Mouse (Mus musculus): Measurements from ENCODE around the gene Rad51c.
A peak's percentile ranks its signal among the peaks of the same experiment; 100 is the strongest.
"Not testable (repeated sequence)": the region's sequence is repeated elsewhere in the genome, so short reads cannot be mapped to it uniquely, and the experiment has no call there.

Gene Rad51c

DNA sequence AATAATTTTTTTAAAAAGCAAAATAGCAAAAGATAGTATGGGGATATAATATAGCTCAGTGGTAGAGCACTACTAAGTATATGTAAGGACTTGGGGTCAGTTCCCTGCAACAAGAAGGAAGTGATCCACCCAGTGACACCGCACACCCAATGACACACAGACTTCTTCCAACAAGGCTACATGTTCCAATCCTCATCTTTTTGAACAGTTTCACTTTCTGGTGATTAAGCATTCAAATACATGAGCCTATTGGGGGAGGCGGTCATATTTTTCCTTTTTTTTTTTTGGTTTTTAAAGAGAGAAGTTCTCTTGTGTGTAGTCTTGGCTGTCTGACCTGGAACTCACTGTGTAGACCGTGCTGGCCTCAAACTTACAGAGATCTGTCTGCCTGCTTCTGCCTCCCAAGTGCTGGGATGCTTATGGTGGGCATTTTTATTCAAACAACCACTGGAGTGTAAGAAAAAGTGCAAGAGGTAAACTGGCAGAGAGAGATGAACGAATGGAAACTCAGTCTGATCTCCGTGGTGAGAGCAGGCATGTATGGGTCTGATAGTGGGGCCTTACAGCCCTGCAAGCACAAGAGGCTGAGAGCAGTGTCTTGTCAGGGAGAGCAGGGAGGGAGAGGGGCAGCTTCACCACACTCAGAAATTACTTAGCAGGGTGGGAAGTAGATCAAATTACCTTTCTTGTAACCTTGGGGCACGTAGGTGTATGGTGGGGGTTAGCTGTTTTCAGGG is 28.3 kb upstream of the Rad51c start:
- no peak for DNase-seq (ENCODE audit: low read depth, low spot score)

DNA sequence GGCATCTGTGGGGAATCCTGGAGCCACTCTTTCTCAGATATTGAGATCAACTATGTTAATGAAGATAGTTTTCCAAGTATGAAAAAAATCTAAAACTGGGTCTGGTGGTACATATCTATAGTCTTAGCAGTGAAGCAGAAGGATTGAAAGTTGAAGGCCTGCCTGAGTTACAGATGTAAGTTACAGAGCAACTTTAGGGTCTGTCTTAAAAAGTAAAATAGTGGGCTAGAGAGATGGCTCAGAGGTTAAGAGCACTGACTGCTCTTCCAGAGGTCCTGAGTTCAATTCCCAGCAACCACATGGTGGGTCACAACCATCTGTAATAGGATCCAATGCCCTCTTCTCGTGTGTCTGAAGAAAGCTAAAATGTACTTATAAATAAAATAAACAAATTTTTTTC is 27.7 kb upstream of the Rad51c start:
- DNase-seq (ENCODE audit: low read depth, low spot score), result no peak

DNA sequence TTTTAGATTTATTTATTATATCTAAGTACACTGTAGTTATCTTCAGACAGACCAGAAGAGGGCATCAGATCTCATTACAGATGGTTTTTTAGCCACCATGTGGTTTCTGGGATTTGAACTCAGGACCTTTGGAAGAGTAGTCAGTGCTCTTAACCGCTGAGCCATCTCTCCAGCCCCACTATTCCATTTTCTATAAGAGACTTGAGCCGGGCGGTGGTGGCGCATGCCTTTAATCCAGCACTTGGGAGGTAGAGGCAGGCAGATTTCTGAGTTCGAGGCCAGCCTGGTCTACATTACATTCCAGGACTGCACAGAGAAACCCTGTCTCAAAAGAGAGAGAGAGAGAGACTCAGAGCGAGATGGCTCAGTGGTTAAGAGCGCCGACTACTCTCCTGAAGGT is 27.1 kb upstream of the Rad51c start:
- not testable (repeated sequence) for DNase-seq (ENCODE audit: low read depth, low spot score)

DNA sequence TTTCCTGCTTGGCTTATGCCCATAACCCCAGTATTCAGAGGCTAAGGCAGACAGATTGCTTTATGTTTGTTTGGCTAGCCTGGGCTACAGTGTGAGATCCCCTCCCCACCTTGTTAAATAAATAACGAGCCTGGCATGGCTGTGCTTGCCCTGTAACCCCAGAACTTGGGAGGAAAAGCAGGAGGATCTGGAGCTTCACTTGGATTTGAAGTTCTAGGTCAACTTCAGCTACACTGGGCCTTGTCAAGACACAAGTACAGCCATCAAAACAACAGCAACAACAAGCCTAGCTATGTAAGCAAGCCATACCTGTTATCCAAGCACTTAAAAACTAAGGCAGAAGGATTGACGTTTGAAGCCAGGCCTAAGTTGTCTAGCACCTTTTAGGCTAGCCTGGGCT is 25.6 kb upstream of the Rad51c start:
- no peak for DNase-seq (ENCODE audit: low read depth, low spot score)

DNA sequence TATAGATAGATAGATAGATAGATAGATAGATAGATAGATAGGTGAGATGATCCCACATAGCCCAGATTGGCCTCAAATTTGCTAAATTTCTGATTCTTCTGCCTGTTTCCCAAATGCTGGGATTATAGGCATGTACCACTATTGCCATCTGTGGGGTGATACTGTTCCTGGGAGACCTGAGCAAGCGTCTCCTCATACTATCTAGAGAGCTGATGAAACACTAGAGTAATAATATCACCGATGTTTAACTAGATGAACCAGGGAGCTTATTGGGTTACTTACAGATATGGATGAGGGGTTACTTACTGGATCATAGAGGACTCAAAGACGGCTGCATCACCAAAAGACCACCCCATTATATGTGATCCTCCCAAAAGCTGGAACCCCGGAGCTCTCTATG is 24.6 kb upstream of the Rad51c start:
- no peak for DNase-seq (ENCODE audit: low read depth, low spot score)

DNA sequence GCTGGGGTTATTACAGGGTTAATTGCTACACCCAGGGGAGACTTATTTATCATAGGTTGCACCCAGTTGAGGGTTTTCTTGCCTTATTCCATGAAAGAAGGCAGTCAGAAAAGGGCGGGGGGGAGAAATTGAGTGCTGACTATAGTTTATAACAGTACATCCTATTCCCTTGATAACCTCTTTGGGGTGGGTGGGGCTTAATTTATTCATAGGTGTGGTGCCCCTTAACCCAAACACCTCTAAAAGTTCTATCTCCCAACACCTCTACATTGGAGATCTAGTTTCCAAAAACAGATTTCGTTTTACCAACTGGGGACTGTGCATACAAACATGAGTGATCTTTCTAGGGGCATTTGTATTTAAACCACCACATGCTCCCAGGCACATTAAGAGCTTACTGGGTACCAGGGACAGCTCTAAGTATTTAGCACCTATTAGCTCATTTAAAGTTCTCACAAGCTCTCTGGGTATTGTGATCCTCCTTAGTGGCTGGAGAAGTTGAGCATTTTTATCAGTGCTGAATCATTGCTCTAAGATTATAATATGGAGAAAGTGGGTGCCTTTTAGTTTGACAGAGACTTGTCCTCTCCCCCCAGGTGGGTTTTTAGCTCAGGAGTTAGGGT is 23.4 kb upstream of the Rad51c start:
- DNase-seq (ENCODE audit: low read depth, low spot score), result no peak

DNA sequence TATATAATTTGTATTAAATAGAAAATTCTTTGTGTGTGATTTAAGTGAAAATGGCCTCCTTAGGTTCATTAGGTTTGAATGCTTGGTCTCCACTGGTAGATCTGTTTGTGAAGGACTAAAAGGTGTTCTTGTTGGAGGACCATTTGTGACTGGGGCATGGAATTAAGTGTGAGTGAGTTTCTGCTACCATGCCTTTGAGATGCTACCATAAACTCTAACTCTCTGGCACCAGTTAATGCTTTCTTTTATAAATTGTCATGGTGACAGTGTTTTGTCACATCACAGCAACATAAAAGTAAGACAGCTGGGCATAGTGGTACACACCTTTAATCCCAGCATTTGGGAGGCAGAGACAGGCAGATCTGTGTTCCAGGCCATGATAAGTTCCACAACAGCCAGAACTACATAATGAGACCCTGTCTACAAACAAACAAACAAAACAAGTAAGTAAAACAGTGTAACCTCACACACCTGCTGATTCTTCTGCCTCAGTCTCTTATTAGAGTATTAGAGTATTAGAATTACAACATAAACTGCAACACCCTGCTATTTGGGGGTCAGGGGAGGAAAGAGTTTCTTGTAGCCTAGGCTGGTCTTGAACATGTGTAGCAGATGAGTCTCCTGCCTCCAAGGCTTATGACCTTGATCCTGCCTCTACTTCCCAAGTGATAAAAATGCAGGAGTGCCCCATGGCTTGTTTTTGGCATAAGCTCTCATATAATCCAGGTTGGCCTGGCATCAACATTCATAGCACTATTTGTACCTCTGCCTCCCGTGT is 22.7 kb upstream of the Rad51c start:
- peak; percentile 25 for DNase-seq (ENCODE audit: low read depth, low spot score)

DNA sequence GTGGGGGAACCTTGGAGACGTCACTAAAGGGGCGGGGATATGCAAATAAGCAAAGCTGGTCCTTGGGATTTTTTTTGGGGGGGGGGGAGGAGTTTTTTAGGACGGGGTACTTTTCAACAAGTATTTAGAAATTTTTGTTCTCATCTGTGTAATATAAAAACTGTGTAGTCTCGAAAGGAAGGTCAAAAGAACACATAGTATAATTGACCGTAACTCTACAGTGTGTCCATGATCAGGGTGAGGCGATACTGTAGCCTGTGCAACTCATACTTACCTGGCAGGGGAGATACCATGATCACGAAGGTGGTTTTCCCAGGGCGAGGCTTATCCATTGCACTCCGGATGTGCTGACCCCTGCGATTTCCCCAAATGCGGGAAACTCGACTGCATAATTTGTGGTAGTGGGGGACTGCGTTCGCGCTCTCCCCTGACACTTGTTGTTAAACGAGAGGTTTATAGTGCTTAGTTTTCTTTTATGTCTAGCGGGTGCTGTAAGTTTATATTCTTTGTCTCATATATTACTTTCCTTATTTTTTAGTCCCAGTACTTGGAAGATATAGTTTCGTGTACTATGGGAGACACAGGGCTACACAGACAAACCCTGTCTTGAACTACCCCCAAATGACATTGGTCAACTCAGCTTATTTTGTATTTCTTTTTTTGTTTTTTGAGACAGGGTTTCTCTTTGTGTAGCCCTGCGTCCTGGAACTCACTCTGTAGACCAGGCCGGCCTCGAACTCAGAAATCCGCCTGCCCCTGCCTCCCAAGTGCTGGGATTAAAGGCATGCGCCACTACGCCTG is 21.9 kb upstream of the Rad51c start:
- peak; percentile 91 for DNase-seq (ENCODE audit: low read depth, low spot score)

DNA sequence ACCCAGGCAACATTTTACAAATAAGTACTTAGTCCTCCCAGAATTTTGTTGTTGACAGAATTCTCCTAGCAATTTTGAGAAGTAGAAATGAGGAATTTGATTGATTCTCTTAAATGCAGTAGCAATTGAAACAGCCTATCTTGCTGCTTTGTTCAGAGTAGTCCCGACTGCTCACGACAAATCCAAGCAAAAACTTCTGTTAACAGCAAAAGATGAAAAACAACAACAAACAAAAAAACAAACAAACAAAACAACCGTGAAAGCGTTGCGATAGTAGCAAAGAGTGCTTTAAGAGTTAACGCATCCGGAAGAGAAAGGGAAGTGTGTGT is 21.3 kb upstream of the Rad51c start:
- DNase-seq (ENCODE audit: low read depth, low spot score), result no peak

DNA sequence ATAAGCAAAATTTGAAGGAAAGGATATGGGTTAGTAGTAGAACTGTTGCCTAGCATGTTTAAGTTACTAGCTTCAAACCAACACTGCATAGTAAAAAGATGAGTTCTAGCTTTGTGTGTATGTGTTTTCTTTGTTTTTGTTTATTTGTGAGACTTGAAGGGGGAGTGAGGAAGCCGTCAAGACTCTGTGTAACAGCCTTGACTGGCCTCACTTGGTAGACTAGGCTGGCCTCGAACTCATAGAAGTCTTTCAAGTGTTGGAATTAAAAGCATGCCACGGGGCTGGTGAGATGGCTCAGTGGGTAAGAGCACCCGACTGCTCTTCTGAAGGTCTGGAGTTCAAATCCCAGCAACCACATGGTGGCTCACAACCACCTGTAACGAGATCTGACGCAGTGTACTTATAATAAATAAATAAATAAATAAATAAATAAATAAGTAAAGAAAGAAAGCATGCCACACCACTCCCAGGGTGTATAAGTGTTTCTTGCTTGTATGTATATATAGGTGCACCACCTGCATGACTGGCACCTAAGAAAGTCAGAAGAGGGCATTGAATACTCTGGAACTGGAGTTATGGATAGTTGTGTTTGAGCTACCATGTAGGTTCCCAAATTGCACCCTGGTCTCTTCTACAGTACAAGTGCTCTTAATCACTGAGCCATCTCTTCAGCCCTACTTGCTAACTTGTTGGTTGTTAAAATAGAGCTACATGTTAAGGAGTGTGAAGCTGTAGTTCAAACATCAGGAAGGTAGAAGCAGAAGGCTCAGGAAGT is 19.0 kb upstream of the Rad51c start:
- DNase-seq (ENCODE audit: low read depth, low spot score), result no peak

DNA sequence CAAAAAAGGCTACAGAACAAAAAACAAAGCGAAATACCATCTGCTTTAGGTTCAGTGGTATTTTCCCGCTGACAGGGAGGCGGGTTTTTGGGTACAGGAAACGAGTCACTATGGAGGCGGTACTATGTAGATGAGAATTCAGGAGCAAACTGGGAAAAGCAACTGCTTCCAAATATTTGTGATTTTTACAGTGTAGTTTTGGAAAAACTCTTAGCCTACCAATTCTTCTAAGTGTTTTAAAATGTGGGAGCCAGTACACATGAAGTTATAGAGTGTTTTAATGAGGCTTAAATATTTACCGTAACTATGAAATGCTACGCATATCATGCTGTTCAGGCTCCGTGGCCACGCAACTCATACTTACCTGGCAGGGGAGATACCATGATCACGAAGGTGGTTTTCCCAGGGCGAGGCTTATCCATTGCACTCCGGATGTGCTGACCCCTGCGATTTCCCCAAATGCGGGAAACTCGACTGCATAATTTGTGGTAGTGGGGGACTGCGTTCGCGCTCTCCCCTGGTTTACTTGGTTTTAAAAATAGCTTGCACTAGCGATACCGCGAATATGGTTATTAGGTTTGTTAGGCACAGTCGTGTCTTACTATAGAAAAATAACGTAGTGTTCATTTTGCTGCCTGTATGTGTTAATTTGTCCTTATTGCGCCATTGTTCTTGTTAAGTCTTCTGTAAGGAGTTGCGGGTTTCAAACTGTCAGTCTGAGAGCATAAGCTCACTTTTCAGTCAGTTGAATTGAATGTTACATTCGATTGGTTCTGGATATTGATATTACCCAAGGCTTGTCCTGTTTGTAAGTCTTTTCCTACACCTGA is 18.0 kb upstream of the Rad51c start:
- DNase-seq (ENCODE audit: low read depth, low spot score), result peak; percentile 94

DNA sequence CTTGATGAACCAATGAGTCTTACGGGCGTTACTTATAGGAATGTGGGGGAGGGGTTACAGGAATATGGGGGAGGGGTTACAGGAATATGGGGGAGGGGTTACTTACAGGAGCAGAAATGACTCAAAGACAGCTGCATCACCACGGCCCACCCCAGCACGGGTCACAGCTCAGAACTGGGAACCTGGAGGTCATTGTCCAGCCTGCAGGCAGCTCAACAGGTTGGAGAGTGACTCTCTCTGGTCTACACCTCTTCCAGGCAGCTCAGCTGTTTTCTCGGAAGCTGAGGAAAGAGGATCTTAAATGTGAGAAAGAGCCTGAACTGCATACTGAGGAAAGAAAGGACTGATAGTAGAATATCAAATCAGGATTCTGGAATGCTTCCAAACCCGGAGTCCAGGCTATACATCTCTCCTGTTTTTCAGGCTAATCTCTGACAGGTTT is 17.0 kb upstream of the Rad51c start:
- DNase-seq (ENCODE audit: low read depth, low spot score), result peak; percentile 34

DNA sequence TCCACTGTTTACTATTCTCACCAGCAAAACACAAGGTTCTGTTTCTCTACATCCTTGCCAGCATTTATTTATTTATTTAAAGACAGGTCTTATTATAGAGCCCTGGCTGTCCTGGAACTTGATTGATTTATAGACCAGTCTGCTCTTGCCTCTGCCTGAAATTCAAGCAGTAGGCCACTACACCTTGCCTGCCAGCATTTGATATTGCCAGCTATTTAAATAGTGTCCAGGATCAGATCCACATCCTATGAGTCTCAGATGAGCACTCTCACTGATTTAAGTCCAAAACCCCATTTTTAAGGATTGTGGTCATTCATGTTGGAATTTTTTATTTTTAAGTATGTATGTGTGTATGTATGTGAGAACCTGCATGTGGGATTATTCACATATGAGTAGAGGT is 16.1 kb upstream of the Rad51c start:
- DNase-seq (ENCODE audit: low read depth, low spot score), result no peak

DNA sequence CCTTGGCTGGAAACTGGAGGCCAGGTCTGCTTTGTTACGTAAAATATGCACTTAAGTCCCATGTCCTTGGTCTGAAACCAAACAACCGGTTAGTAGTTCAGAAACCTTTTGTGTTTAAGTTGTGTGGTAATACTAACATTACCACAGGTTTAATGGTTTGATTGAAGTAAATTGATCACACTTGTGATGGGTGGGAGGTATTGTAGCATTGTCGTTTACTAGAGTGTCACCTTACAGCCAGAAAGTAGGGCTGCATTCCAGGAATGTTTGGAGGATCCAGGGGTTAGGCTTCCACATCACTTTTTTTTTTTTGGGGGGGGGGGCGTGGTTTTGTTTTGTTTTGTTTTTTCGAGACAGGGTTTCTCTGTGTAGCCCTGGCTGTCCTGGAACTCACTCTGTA is 11.4 kb upstream of the Rad51c start:
- DNase-seq (ENCODE audit: low read depth, low spot score), result no peak

DNA sequence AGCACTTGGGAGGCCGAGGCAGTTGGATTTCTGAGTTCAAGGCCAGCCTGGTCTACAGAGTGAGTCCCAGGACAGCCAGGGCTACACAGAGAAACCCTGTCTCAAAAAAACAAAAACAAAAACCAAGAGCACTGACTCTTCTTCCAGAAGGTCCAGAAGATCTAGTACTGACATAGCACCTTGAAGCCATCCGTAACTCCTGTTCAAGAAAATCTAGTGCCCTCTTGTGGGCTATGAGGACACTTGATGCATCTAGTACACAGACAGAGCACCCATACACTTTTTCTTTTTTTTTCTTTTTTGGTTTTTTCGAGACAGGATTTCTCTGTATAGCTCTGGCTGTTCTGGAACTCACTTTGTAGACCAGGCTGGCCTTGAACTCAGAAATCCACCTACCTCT is 8.7 kb upstream of the Rad51c start:
- peak; percentile 21 for DNase-seq (ENCODE audit: low read depth, low spot score)

DNA sequence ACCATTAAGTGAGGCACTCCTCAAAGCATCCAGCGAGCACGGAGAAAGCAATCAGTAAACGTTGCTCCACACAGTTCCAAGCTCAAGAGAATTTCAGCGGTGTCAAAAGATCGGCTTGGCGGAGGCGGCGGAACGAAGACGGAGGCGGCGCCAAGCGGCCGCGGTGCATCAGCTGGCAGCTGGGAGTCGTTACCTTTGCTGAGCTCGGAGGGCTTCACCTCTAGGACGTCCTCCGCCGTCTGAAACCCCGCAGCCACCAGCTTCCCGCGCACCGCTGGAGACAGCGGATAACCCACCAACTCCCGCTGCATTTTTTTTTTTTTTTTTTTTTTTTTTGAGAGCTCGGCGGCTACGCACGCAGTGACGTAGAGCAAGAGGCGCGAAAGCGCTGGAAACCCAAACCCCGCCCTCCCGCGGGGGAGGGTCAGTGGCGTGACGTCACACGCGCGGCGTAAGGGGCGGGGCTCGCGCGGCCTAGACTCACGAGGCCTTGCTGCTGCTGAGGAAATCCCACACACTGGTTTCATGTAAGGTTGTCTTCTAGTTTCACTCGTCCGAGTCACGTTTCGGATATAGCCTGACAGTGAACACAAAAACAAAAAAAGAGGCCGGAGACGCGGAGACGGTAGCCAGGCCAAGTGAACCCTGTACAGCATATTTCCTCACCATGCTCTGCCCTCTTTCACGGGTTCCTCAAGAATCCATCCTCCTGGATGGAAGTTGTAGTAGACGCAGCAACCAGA is 472 bp downstream of the Rad51c start:
- DNase-seq (ENCODE audit: low read depth, low spot score), result peak; percentile 98

DNA sequence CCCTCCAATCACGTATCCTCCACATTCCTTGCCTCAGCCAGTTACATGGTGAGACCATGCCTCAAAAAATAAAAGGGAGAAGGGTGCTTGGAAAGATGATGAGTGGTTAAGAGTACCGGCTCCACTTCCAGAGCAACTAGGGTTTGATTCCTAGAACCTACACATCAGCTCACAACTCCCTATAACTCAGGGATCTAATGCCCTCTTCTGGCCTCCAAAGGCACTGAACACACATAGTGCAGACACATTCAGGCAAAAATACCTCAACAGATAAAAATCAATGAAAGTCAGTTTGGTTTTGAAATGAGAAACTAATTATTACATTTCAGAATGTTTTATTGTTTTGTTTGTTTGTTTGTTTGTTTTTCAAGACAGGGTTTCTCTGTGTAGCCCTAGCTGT is 6.4 kb downstream of the Rad51c start:
- no peak for DNase-seq (ENCODE audit: low read depth, low spot score)

DNA sequence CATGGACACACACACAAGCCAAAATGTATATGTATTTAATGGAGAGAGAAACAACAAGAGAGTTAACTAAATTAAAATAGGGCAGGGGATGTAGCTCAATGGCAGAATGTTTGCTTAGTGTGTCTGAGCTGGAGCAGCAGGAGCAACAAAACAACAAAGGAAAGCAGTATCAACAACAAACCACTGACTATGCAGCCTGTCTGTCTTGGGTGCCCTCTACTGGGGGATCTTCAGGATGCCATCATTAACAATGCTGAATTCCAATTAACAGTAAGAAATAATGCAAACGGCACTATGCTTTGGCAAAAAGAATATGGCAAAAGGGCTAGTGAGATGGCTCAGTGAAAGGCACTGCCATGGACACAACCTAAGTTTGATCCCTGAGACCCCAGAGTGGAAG is 10.9 kb downstream of the Rad51c start:
- peak; percentile 18 for DNase-seq (ENCODE audit: low read depth, low spot score)

DNA sequence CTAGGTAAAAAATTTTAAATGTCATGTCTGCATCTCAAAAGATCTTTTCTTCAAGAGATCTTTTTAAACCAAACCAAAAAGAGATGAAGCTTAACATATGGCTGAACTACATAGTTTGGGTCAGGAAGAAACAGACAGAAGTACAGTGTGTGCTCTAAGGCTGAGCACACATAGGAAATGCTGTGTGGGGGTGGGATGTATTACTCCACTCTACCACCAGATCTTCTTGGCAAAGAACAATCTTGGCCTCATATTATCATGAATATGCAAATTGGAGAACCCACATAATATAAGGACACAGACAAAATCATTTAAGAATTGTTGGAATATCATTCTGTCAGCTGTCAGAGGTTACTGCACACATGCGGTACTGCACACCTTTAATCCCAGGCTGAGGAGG is 19.1 kb downstream of the Rad51c start:
- no peak for DNase-seq (ENCODE audit: low read depth, low spot score)

DNA sequence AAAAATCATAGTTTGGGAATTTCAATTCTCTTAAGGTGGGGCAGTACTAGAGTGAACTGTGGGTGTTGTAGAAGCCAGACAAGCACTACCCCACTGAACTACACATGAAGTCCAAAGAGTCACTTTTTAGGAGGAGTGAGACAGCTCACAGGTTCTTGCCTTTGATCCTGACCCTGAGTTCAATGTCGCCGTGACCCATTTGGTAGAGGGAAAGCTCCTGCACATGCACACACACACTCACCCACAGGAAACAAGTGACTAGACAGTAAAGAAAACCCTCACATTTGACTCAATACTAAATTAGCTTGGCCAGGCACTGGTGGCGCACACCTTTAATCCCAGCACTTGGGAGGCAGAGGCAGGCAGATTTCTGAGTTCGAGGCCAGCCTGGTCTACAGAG is 20.2 kb downstream of the Rad51c start:
- no peak for DNase-seq (ENCODE audit: low read depth, low spot score)

All from mesoderm, embryonic 11.5 days (tissue).